Mouse (Mus musculus): ENCODE results near the gene Pkn1.

DNA sequence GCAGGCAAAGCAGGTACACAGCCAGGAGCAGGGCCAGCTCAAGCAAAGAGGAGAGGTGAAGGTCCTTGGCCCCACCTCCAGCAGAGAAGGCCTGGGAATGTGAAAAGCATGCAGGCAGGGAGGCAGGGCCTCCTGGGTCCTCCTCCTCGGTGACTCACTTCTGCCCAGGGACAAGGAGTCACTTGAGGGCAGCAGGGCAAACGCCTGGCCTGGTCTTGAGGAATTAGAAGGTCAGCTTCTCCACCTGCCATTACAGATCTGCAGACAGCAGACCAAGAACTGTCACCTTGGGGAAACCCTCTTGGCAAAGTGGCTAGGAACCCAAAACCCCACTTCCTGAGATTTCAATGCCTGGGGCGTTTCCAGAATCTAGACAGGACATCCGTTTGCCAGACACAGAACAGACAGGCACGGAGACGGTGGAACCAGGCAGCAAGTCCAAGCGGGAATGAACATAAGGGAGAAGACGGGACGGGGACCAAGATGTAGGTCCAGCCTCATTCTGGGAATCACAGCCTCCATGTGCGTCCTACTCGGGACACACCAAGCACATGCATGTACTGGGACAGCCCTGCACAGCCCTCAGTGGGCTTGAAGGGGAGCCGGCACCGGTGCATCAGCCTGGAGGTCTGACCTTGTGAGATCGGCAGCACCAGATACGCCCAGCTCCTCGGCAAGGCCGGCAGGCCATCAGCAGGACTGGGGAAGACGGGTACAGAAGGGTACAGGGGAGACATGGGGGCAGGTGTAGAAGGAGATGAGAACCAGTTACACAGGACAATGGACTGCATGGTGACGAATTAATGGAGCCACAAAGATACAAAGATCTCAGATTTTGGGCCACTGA lies 1.4 kb downstream of the Pkn1 start:
- TF ChIP-seq ZC3H11A (IDR thresholded peaks at IDR 0.05; ENCODE audit: borderline replicate concordance, low read depth, low read length) (no peak), CHD2 (IDR thresholded peaks at IDR 0.05; ENCODE audit: low read depth, low read length) (no peak), MAFK (IDR thresholded peaks at IDR 0.05; ENCODE audit: insufficient read depth, low read depth, low read length) (no peak), ZNF384 (IDR thresholded peaks at IDR 0.05; ENCODE audit: low read depth, low read length) (no peak)

All from ES-E14 (cell line).